Mouse (Mus musculus): ENCODE measurements around the gene Zfp830. TPM values are rescaled to one million over a fixed set of nuclear protein-coding genes. Genes with fewer than 3 reads are reported as not detected.

Zfp830 gene
- total RNA-seq, 4 experiments from 2014 or later, result 12.4 to 13.9 (median 13.1) TPM

Other genes starting within 250 kb of the Zfp830 start
- gene Cct6b, start within 50 bp of the Zfp830 start, total RNA-seq (2022), result under 1 TPM; 0.19 to 0.28 (median 0.27) TPM
- 10 to 100 TPM; 13.7 to 16.8 (median 16.6) TPM for gene Lig3, start 16.8 kb downstream of the Zfp830 start, total RNA-seq (2022)
- 1 to 10 TPM; 3.8 to 4.7 (median 4.7) TPM for gene Rffl, start 106.9 kb downstream of the Zfp830 start, total RNA-seq (2022)
- gene Rad51d, start 126.3 kb downstream of the Zfp830 start, total RNA-seq (2022), result 10 to 100 TPM in 2 of 4 experiments, 1 to 10 TPM in 2; 7.8 to 10.9 (median 9.9) TPM
- not detected for gene Fndc8, start 127.8 kb downstream of the Zfp830 start, total RNA-seq (2022)
- 10 to 100 TPM in 2 of 4 experiments, 1 to 10 TPM in 2; 7.0 to 13.0 (median 9.7) TPM for gene Nle1, start 144.1 kb downstream of the Zfp830 start, total RNA-seq (2022)
- 100 to 1,000 TPM; 170 to 223 (median 177) TPM for gene Unc45b, start 146.2 kb downstream of the Zfp830 start, total RNA-seq (2022)
- 10 to 100 TPM; 43.9 to 65.9 (median 55.1) TPM for gene Slfn5, start 187.0 kb downstream of the Zfp830 start, total RNA-seq (2022)
- under 1 TPM; 0.56 to 0.72 (median 0.62) TPM for gene Slfn9, start 227.5 kb downstream of the Zfp830 start, total RNA-seq (2022)